Mouse (Mus musculus) G1E (cell line): ENCODE measurements at regions not wholly inside any gene's neighbourhood (a gene's known extent, or its start where the extent isn't known, plus 50 kb on each side); places are given as distances from the start of the nearest gene placed in this dataset.

Source experiments
- CTCF ChIP-seq: IDR thresholded peaks from 2 replicates; pipeline ENCODE4 v1.5.1; 2012; ENCODE audit warnings: low read depth, low read length, inconsistent platforms, mixed read lengths
- GATA1 ChIP-seq: IDR thresholded peaks from 2 replicates; pipeline ENCODE4 v1.6.1; 2012; ENCODE audit warnings: borderline replicate concordance, low read length, inconsistent platforms, mixed read lengths
- GATA2 ChIP-seq: IDR thresholded peaks from 2 replicates; pipeline ENCODE4 v1.6.1; 2012; ENCODE audit warnings: low read depth, low read length, inconsistent platforms, borderline replicate concordance
- POLR2AphosphoS5 ChIP-seq: IDR thresholded peaks from 2 replicates; pipeline ENCODE4 v1.6.1; 2012; ENCODE audit warnings: low read depth, low read length, inconsistent platforms; ENCODE audit not compliant: insufficient replicate concordance
- TAL1 ChIP-seq: conservative IDR thresholded peaks from 2 replicates; pipeline ENCODE4 v1.6.1; 2012; ENCODE audit warnings: low read depth, low read length, inconsistent platforms, mixed read lengths

DNA sequence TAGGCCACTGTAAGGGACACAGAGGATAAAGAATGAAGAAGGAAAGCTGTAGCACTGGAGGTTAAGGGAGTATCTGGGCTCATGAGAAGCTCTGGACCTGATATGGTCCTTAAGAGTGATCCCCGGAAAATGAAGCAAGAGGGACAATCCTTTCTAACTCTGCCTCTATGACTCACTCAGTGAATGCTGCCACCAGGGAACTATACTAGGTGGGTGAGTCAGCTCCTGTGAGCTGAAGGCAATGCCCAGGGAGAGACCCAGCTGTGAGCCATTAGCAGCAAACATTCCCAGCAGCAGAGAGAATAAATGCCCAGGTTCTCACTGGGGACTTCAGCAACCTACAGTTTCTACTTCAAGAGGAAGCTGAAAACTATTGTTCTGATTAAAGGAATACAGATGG, 366.7 kb upstream of the Id4 start:
- TF ChIP-seq GATA2 (no peak), CTCF (no peak), GATA1 (no peak), TAL1 (no peak), POLR2AphosphoS5 (no peak)
